Mouse (Mus musculus): Measurements from ENCODE around the gene Gnb1. TPM values are rescaled to one million over a fixed set of nuclear protein-coding genes. Genes with fewer than 3 reads are reported as not detected.
A peak's percentile ranks its signal among the peaks of the same experiment; 100 is the strongest.
"Not testable (repeated sequence)": the region's sequence is repeated elsewhere in the genome, so short reads cannot be mapped to it uniquely, and the experiment has no call there.

The Gnb1 gene
- total and polyA plus RNA-seq, 3 experiments = 147 to 257 (median 151) TPM

GRCm38 (mm10) chr4:155469590-155470262 is 21.4 kb upstream of the Gnb1 start:
- no peaks in the 10 kb centered on the region for H3K79me2 ChIP-seq (replicated peaks; ENCODE audit: control insufficient read depth, insufficient read depth, low read length)
- H3K4me1 ChIP-seq (ENCODE audit: control insufficient read depth, insufficient read depth, low read length) = peaks cover 2% of the 10 kb centered on the region
- TF ChIP-seq EP300 (IDR thresholded peaks at IDR 0.05; ENCODE audit: insufficient read depth, low read depth, low read length) (peak; percentile 82), CTCF (IDR thresholded peaks at IDR 0.05) (no peak), POLR2A (IDR thresholded peaks at IDR 0.05; ENCODE audit: insufficient read depth, low read depth, low read length) (peak; percentile 25; the same call in 1 of the 2 replicates)
- no peak overlapping the region; the same call in 1 of the 2 replicates for H3K27ac ChIP-seq
- H3K4me3 ChIP-seq = peak overlapping the region; percentile 27; the same call in 1 of the 2 replicates
- H3K27me3 ChIP-seq (ENCODE audit: control insufficient read depth, insufficient read depth, low read length) = no peaks in the 10 kb centered on the region
- intact Hi-C loops (cut with DNase I) = no loop called here
- 62% methylated on average over 18 of the region's 18 CpGs for WGBS
- DNase-seq = peak; percentile 68 to 84
- H3K9ac ChIP-seq (ENCODE audit: low read depth, low read length) = peak overlapping the region; percentile 44
- no peaks in the 10 kb centered on the region for H3K36me3 ChIP-seq (ENCODE audit: control insufficient read depth, insufficient read depth, low read length)

DNA sequence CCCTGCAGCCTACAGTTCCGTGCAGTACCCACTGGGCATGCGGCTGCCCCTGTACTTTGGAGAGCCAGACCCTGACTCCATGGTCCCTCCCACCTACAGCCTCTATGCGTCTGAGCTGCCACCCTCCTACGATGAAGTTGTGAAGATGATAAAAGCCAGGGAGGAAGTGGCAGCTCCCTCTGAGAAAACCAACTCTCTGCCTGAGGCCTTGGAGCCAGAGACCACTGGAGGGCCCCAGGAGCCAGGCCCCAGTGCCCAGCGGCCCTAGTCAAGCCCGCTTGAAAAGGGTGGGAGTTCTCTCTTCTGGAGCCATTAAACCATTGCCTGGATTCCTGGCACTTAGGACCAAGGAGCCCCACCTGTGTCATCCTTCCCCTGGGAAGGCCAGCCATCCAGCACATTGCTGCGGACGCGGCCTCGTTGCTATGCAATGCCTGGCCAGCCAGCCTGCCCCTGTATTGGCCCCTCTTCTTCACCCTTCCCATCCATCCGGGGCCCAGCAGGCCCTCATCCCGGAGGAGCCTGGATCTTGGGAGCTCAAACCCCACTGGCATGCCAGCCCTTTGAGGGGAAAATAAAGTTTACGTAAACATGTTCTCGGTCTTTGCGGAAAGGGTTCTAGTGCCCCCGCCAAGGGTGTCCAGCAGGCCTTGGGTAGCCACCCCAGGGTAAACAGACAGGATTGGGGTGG is 20.8 kb upstream of the Gnb1 start:
- WGBS = 84% methylated on average over 16 of the region's 16 CpGs
- H3K4me3 ChIP-seq = no peak overlapping the region
- no peak for DNase-seq
- H3K79me2 ChIP-seq (replicated peaks; ENCODE audit: control insufficient read depth, insufficient read depth, low read length) = no peaks in the 10 kb centered on the region
- no peak overlapping the region for H3K9ac ChIP-seq (ENCODE audit: low read depth, low read length)
- no peak overlapping the region for H3K27ac ChIP-seq
- no peak for TF ChIP-seq POLR2A (IDR thresholded peaks at IDR 0.05; ENCODE audit: insufficient read depth, low read depth, low read length)
- no peak for TF ChIP-seq CTCF (IDR thresholded peaks at IDR 0.05)
- TF ChIP-seq EP300 (IDR thresholded peaks at IDR 0.05; ENCODE audit: insufficient read depth, low read depth, low read length) = no peak
- intact Hi-C loops (cut with DNase I) = no loop called here
- no peaks in the 10 kb centered on the region for H3K36me3 ChIP-seq (ENCODE audit: control insufficient read depth, insufficient read depth, low read length)
- H3K27me3 ChIP-seq (ENCODE audit: control insufficient read depth, insufficient read depth, low read length) = no peaks in the 10 kb centered on the region
- peaks cover 2% of the 10 kb centered on the region for H3K4me1 ChIP-seq (ENCODE audit: control insufficient read depth, insufficient read depth, low read length)

GRCm38 (mm10) chr4:155470997-155471396 is 20.2 kb upstream of the Gnb1 start:
- intact Hi-C loops (cut with DNase I) = no loop called here
- H3K4me3 ChIP-seq = no peak overlapping the region
- TF ChIP-seq CTCF (IDR thresholded peaks at IDR 0.05) (no peak), POLR2A (IDR thresholded peaks at IDR 0.05; ENCODE audit: insufficient read depth, low read depth, low read length) (no peak), EP300 (IDR thresholded peaks at IDR 0.05; ENCODE audit: insufficient read depth, low read depth, low read length) (no peak)
- 86% methylated on average over 7 of the region's 7 CpGs for WGBS
- peaks cover 2% of the 10 kb centered on the region for H3K4me1 ChIP-seq (ENCODE audit: control insufficient read depth, insufficient read depth, low read length)
- H3K9ac ChIP-seq (ENCODE audit: low read depth, low read length) = no peak overlapping the region
- H3K79me2 ChIP-seq (replicated peaks; ENCODE audit: control insufficient read depth, insufficient read depth, low read length) = no peaks in the 10 kb centered on the region
- no peak overlapping the region for H3K27ac ChIP-seq
- DNase-seq = no peak
- no peaks in the 10 kb centered on the region for H3K36me3 ChIP-seq (ENCODE audit: control insufficient read depth, insufficient read depth, low read length)
- no peaks in the 10 kb centered on the region for H3K27me3 ChIP-seq (ENCODE audit: control insufficient read depth, insufficient read depth, low read length)

GRCm38 (mm10) chr4:155471406-155471805 is 19.8 kb upstream of the Gnb1 start:
- Histone ChIP-seq H3K27ac (no peak overlapping the region), H3K4me3 (no peak overlapping the region), H3K4me1 (ENCODE audit: control insufficient read depth, insufficient read depth, low read length) (peaks cover 2% of the 10 kb centered on the region), H3K27me3 (ENCODE audit: control insufficient read depth, insufficient read depth, low read length) (no peaks in the 10 kb centered on the region), H3K9ac (ENCODE audit: low read depth, low read length) (no peak overlapping the region), H3K79me2 (replicated peaks; ENCODE audit: control insufficient read depth, insufficient read depth, low read length) (no peaks in the 10 kb centered on the region), H3K36me3 (ENCODE audit: control insufficient read depth, insufficient read depth, low read length) (no peaks in the 10 kb centered on the region)
- WGBS = 87% methylated on average over 7 of the region's 7 CpGs
- TF ChIP-seq POLR2A (IDR thresholded peaks at IDR 0.05; ENCODE audit: insufficient read depth, low read depth, low read length) = no peak
- TF ChIP-seq CTCF (IDR thresholded peaks at IDR 0.05) = no peak
- no peak for TF ChIP-seq EP300 (IDR thresholded peaks at IDR 0.05; ENCODE audit: insufficient read depth, low read depth, low read length)
- no peak for DNase-seq
- intact Hi-C loops (cut with DNase I) = no loop called here

GRCm38 (mm10) chr4:155472716-155473290 is 18.4 kb upstream of the Gnb1 start:
- Histone ChIP-seq H3K79me2 (replicated peaks; ENCODE audit: control insufficient read depth, insufficient read depth, low read length) (no peaks in the 10 kb centered on the region), H3K27me3 (ENCODE audit: control insufficient read depth, insufficient read depth, low read length) (no peaks in the 10 kb centered on the region), H3K36me3 (ENCODE audit: control insufficient read depth, insufficient read depth, low read length) (no peaks in the 10 kb centered on the region), H3K9ac (ENCODE audit: low read depth, low read length) (no peak overlapping the region), H3K4me3 (no peak overlapping the region), H3K4me1 (ENCODE audit: control insufficient read depth, insufficient read depth, low read length) (peaks cover 2% of the 10 kb centered on the region), H3K27ac (no peak overlapping the region)
- 65% methylated on average over 3 of the region's 3 CpGs for WGBS
- intact Hi-C loops (cut with DNase I) = no loop called here
- no peak for DNase-seq
- TF ChIP-seq CTCF (IDR thresholded peaks at IDR 0.05) (no peak), POLR2A (IDR thresholded peaks at IDR 0.05; ENCODE audit: insufficient read depth, low read depth, low read length) (no peak), EP300 (IDR thresholded peaks at IDR 0.05; ENCODE audit: insufficient read depth, low read depth, low read length) (no peak)

GRCm38 (mm10) chr4:155473319-155473718 is 17.8 kb upstream of the Gnb1 start:
- intact Hi-C loops (cut with DNase I) = no loop called here
- Histone ChIP-seq H3K4me1 (ENCODE audit: control insufficient read depth, insufficient read depth, low read length) (peaks cover 2% of the 10 kb centered on the region), H3K9ac (ENCODE audit: low read depth, low read length) (no peak overlapping the region), H3K4me3 (no peak overlapping the region), H3K27me3 (ENCODE audit: control insufficient read depth, insufficient read depth, low read length) (no peaks in the 10 kb centered on the region), H3K79me2 (replicated peaks; ENCODE audit: control insufficient read depth, insufficient read depth, low read length) (no peaks in the 10 kb centered on the region), H3K36me3 (ENCODE audit: control insufficient read depth, insufficient read depth, low read length) (no peaks in the 10 kb centered on the region), H3K27ac (no peak overlapping the region)
- 0 out of 2 replicates have a peak, but pooled peaks have one; percentile 46 for TF ChIP-seq EP300 (IDR thresholded peaks at IDR 0.05; ENCODE audit: insufficient read depth, low read depth, low read length)
- no peak for TF ChIP-seq CTCF (IDR thresholded peaks at IDR 0.05)
- DNase-seq = peak in 1 of 2 experiments; percentile 44
- WGBS = 49% methylated on average over 5 of the region's 5 CpGs

DNA sequence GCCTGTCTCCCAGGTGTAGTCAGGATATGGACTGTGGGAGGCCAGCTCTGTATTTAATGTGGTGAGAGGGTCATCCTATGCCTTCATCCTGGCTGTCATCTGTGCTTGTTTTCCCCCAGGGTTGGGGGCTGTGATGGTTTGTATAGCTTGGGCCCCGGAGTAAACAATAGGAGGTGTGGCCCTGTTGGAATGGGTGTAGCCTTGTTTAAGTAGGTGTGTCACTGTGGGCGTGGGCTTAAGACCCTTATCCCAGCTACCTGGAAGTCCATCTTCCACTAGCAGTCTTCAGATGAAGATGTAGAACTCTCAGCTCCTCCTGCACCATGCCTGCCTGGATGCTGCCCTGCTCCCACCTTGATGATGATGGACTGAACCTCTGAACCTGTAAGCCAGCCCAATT is 17.4 kb upstream of the Gnb1 start:
- H3K27ac ChIP-seq; DNase-seq; H3K79me2 ChIP-seq (replicated peaks; ENCODE audit: control insufficient read depth, insufficient read depth, low read length); H3K27me3 ChIP-seq (ENCODE audit: control insufficient read depth, insufficient read depth, low read length); intact Hi-C loops (cut with DNase I); H3K36me3 ChIP-seq (ENCODE audit: control insufficient read depth, insufficient read depth, low read length); H3K4me1 ChIP-seq (ENCODE audit: control insufficient read depth, insufficient read depth, low read length); H3K9ac ChIP-seq (ENCODE audit: low read depth, low read length); H3K4me3 ChIP-seq: not testable (repeated sequence)
- 54% methylated on average over 2 of the region's 2 CpGs for WGBS

All from heart, adult 2 months (tissue).